Mouse (Mus musculus) ovary, postnatal 14 days (tissue): Measurements from ENCODE around the gene Camk1d.

ENCODE experiments used
- DNase-seq: peaks from one replicate; pipeline ENCODE4 v3.0.0; 2022; ENCODE audit warnings: low spot score

The Camk1d gene

DNA sequence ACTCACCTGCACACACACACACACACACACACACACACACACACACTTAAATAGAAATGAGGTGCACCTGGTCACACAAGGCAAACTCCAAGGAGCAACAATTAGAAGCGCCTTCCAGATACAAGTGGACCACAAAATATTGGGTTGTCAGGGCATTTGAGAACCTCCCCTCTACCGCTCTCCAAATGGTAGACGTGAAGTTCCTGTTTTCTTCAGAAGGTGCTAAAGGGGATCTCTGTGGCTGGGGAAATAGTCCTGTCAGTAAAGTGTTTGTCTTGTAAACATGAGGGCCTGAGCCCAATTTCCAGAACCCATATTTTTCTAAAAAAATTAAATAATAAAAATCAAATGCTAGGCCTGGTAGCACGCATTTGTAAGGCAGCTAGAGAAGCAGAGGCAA lies 4.4 kb downstream of the Camk1d start:
- no peak for DNase-seq

DNA sequence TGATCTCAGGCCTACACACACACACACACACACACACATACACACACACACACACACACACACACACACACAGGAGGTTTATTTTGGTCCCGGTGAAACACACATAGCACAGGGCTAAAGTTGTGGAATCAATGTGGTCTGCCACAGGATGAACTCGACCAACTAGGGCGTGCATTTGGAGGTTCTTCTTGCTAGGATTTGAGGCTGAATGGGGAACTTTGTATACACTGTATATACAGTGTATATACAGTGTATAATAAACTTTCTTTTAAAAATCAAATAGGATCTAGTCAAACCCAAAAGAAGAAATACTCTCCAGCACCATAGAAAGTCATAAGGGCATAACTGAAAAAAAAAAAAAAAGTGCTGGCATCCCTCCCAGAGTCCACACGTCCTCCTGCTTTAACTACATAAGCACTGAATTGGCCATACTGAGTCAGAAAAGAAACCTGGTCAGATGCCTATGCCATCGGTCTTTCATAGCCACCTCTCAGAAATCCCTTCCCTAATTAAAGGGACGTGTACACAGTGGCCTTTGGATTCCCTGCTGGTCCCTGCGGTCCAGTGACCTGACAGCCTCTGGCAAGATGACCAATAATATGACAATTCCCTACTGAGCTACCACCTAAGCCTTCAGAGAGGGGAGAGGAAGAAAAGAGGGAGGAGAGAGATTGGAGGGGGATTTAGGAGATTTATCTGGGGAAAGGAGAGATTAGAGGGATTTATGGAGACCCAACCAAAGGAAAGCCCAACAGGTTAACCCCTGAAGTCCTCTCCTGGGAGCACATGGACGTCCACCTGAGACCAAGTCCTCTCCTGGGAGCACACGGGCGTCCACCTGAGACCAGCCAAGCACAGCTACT lies 6.2 kb downstream of the Camk1d start:
- no peak for DNase-seq

DNA sequence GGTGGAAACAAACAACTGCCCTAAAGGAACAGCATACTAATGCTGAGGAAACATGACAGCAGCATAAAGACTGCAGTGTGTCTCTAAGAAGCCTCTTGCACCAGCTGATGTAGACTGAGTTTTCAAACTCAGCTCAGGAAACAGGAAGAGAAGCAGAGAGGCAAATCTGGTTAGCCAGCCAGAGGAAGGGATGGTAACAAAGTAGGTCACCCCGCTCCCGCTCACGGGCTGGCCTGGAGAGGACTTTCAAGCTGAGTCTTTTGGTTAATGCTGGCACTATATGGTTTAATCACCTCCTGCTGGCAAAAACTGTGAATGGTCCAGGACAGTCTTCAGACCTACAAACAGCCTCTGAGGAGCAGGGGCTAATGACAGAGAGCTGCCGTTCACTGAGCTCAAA lies 7.7 kb downstream of the Camk1d start:
- DNase-seq = no peak

DNA sequence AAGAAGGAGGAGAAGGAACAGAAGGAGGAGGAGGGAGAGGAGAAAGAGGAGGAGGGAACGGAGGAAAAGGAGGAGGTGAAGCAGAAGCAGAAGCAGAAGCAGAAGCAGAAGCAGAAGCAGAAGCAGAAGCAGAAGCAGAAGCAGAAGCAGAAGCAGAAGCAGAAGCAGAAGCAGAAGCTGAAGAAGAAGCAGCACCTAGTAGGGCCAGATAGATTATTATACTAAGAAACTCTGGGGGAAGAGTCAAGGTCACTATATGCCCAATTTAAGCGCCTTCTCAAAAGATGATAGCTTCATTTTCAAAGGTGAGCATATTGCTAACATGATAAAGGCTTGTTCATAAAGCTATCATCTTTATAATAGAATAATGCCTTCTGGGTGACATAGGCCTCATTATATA lies 11.9 kb downstream of the Camk1d start:
- no peak for DNase-seq

DNA sequence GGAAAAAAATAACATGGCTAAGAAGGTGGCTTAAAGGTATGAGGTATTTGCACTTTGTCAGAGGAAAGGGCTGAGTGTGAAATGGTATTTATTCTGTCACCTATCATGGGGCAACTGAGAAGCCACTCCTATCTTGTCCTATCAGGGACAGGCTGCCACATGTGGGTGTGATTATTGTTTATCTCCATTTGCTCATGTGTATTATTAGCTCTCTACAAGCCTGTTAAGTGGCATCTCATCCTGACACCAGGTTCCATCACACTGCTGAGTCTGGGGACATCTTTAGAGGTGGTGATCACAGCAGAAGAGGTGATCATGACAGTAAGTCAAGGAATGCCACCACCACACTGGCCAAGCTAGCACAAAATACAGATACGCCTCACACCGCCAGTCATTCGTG lies 13.4 kb downstream of the Camk1d start:
- DNase-seq = no peak

DNA sequence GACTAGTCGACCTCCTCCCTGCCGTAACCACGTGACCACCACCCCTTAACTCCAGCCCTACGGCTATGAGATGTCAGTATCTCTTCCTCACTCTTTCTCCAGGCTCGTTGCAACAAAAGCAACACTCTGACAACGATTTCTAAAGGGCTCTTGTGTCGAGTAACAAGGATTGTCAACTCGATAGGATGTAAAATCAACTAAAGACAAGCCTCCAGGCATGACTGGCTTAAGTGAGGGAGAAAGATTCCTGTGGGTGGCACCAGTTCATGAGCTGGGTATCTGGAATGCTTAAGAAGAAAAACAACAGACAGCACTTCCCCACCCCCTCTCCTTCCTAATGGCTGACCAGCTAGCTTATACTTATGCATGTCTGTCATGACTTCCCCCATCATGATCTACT lies 15.9 kb downstream of the Camk1d start:
- no peak for DNase-seq

DNA sequence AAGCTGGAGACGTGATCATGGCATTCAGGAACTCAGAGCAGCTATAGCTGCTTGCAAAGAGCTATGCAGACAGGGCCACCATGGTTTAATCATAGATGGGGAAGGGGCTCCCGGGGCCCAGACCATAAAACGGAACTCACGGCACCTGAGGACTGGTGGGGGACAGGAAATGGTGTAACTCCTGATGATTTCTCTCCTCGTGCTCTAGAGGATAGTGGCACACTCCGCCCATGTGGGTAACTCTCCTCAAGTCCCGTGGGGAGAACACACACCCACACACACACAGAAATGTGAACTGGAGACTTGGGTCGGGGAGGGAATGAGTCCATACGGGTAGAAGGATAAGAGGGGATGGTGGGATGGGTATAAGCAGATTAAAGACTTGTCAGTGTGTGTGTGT lies 20.2 kb downstream of the Camk1d start:
- DNase-seq = no peak

- DNase-seq = no peak
Observed at GRCm38 (mm10) chr2:5691729-5692128, 22.6 kb downstream of the Camk1d start.

DNA sequence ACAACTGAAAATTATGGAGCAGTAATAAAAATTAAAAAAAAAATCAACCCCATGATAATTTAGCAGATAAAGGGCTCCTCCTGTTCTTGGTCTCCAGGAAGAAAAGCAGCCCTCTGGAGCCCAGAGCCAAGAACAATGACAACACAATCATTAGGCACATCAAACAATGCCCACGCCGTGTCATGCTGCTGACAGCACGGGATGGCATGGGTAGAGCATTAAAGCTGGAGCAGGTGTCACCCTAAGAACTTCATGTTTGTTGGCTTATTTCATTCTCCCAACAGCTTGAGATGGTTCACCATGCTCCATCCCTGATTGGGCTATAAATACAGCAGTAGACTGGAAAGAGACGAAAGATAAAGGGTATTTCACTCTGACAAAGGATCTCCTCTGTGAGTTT lies 30.9 kb downstream of the Camk1d start:
- no peak for DNase-seq

- DNase-seq = no peak
Observed at GRCm38 (mm10) chr2:5681909-5682308, 32.4 kb downstream of the Camk1d start.

DNA sequence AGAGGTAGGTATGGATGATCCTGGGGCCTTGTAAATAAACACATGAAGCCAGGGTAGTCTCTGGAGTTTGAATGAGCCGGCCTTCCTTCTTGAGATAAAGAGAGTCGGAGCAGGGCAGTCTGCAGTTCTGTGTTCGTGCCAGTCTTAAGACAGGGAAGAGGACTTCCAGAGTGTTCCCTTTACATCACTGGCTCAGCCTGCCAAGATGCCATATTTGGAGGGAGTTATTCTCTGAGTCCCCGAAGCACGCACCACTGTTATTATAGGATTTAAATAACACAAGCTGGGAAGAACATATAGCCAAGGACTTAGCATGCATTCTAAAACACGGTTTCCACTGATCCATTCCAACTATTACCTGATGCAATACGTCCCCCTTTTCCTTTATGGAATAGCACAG lies 33.0 kb downstream of the Camk1d start:
- DNase-seq = no peak

GRCm38 (mm10) chr2:5679055-5679454 lies 35.3 kb downstream of the Camk1d start:
- no peak for DNase-seq

- DNase-seq = no peak
Observed at GRCm38 (mm10) chr2:5677472-5677871, 36.8 kb downstream of the Camk1d start.

GRCm38 (mm10) chr2:5676786-5677185 lies 37.5 kb downstream of the Camk1d start:
- DNase-seq = no peak

GRCm38 (mm10) chr2:5676143-5676483 lies 38.2 kb downstream of the Camk1d start:
- no peak for DNase-seq

GRCm38 (mm10) chr2:5675431-5676142 lies 38.7 kb downstream of the Camk1d start:
- DNase-seq = no peak

GRCm38 (mm10) chr2:5674512-5674911 lies 39.8 kb downstream of the Camk1d start:
- DNase-seq = no peak

DNA sequence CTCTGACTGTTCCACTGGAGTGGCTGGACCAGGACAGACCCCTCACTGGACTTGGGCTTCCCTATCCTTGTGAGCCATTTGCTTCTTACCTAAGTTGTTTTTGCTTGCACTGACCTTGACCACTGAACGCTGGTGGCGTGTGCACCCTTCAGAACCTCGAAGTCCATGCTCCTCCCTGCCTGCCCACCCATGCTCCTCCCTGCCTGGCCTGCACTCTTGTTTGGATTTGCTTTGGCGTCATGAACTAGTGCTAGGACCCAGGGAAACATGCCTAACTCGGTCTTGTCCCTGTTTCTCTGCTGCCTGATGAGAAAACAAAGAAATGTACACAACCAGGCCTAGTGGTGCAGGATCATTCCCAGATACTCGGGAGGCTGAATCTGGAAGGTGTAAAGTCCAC lies 40.5 kb downstream of the Camk1d start:
- DNase-seq = no peak

DNA sequence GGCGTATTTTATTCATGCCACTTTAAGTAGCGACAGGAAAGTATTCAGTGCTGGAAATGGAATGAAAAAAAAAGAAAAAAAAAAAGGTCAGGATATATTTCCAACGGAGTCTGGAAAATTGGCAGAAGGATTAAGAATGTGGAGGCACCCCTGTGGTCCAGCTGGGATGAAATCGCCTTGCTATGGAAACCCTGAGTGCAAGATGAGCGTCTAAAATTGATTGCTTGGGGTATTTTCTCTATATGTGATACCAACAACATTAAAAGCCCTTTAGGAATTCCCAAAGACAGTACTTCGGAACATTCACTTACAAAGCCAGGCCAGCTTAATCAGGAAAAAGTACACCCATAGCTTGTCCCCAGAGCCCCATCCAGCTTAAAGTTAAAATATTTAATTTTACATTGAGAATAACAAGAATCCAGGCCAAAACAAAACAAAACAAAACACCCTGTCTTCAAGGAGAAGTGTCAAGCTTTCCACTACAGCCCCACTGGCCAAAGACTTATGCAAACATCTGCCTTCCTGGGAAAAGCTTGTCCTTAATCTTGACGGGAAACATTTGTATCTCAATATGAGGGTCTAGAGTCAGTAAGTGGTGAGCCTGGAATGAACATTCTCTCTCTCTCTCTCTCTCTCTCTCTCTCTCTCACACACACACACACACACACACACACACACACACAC lies 41.3 kb downstream of the Camk1d start:
- DNase-seq = no peak

GRCm38 (mm10) chr2:5670146-5670545 lies 44.2 kb downstream of the Camk1d start:
- no peak for DNase-seq

DNA sequence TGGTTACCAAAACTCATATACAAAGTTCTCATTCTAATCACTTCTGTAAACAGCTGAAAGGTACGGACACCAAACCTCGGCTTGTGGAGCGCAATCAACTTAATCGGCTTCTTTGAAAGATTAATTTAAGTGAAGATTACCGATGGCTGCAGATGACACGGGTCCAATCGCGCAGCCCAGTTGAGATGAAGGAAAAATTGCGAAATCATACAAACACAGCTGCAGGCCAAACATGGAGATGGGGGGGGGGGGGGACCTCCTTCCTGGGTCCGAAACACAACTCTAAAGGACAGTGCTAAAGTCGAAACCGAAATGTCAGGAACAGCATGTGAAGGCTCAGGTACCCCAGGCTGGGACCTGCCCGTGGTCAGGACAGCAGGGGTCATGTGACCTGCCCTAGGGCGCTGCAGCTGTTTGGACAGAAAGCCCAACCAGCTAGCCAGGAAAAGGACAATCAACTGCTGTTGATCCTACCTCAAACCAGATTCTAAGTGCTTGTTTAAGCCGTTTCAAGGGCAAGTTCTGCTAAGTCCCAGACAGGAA lies 44.7 kb downstream of the Camk1d start:
- no peak for DNase-seq

DNA sequence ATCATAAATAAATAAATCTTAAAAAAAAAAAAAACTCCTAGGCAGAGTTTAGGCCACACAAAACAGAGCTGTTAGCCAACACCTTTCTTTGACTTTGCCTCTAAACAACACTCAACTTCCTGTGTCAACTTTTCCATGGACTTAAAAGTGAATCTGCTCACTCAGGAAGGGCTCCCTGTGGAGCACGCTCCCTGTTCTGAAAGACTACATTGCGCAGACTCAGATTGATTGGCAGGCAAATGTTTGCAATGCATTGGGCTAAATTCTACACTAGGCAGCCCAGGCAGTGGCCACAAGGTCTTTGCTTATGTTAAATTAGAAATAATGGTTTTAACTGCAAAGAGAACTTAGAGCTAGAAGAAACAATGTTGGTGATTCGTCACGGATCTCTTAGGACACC lies 45.4 kb downstream of the Camk1d start:
- DNase-seq = no peak

DNA sequence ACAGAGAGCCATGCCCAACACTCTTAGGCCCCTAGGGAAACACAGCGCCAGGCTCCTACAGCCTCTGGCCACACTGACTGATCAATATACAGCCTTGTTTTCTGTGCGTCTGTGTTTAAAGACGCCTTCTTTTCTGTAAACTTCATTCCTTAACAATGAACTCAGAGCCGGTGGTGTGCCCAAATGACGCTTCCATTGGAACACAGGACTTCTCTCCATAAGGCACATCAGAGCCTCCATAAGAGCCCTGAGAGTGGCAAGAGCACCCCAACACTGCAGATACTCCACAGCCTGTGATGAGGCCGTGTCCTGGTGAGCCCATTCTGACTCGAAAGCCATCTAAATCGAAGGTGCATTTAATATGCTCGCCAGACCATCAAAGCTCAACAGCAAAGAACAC lies 50.8 kb downstream of the Camk1d start:
- DNase-seq = no peak
